Mouse (Mus musculus): ENCODE results near the gene Lect2.

DNA sequence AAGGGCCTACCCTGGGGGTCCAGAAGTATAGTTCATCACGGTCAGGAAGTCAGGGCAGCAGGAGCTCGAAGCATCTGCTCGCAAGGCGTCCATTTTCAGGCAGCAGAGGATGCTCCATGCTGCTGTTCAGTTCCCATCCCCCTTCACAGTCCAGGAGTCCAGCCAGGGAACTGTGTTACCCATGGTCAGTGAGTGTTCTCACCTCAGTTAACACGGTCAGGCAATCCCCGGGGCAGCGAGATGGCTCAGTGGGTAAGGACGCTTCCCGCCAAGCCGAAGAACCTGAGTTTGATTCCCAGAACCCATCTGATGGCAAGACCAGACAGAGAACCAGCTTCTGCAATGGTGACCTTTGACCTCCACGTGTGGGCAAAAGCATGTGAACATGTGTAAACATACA lies 20.0 kb downstream of the Lect2 start:
- TF ChIP-seq CTCF (IDR thresholded peaks at IDR 0.05; ENCODE audit: low read depth), result no peak
- no peak for TF ChIP-seq EP300 (IDR thresholded peaks at IDR 0.05; ENCODE audit: low read depth)
